Mouse (Mus musculus): Measurements from ENCODE around the gene Bpifa2.
"Not testable (repeated sequence)": the region's sequence is repeated elsewhere in the genome, so short reads cannot be mapped to it uniquely, and the experiment has no call there.

Gene Bpifa2

GRCm38 (mm10) chr2:154007965-154008364 lies at the start of gene Bpifa2:
Gene Bpifa2, plus strand, starts transcription at chr2:154008265.
- DNase-seq: no peak

DNA sequence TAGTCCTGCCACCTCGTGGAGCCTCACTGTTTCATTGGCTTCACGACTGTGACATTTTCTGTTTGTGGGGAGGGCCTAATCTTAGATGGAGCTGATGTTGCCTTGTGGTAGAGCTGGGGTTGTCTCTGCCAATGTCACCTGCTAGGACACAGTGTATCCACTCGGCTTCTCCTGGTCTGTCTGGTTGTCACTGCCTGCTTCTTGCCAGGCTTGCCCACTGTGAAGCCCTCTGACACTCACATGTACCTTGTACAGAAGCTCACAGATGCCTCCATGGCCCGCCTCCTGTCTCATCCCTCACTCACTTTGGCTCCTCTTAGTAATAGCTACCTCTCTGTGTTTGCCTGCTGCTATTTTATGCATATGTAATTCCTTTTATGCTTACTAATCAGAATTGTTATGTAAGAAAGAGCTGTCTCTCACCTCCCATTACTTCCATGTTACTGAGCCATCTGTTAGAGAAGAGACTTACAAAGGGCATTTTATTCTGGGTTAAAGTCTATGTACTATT lies 45.2 kb upstream of the Bpifa2 start:
- DNase-seq: peak; percentile 86

DNA sequence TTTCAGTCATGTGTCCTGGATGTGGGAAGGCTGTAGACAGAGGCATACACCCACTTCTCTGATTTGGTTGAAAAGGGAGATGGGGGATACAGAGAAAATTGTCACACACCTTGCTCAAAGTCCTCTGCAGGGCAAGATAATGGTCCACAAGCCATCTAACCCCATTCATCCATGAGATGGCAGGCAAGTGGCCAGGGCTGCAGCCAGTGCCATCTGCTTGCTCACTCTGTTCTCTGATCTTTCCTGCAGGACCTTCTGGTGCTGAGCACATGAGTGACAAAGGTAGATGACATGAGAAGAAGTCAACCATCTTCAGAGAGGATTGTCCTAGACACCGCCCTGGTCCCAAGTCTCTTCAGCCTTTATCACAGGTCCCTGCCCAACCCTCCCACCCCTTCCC lies 44.7 kb upstream of the Bpifa2 start:
- peak; percentile 97 for DNase-seq

GRCm38 (mm10) chr2:153970221-153970620 lies 37.8 kb upstream of the Bpifa2 start:
- DNase-seq: no peak

- DNase-seq: no peak
Measured at GRCm38 (mm10) chr2:153974582-153974981, 33.5 kb upstream of the Bpifa2 start, which contains the start of gene Bpifa6. Gene Bpifa6, plus strand, starts transcription at chr2:153974945.

- peak; percentile 60 for DNase-seq
Measured at GRCm38 (mm10) chr2:153995770-153996169, 12.3 kb upstream of the Bpifa2 start.

- DNase-seq: no peak
Measured at GRCm38 (mm10) chr2:154000501-154000900, 7.6 kb upstream of the Bpifa2 start.

DNA sequence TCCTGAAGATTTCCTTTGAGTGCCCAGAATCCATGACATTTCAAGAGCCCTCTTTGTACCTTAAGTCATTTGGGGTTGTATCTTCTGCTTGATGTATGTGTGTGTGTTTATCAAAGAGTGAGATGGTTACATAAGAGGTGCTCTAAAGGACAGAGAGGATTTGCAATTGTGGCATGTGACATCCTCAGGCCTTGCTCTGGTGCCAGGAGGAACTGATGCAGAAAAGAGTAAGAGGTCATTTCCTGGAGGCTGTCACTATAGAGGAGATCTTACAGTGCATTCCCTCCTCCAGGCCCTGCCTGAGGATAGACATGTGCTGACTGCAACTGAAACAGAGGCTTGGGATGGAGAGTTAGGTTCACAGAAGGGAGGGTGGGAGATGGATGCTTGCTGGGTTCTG lies 7.0 kb upstream of the Bpifa2 start:
- DNase-seq: no peak

DNA sequence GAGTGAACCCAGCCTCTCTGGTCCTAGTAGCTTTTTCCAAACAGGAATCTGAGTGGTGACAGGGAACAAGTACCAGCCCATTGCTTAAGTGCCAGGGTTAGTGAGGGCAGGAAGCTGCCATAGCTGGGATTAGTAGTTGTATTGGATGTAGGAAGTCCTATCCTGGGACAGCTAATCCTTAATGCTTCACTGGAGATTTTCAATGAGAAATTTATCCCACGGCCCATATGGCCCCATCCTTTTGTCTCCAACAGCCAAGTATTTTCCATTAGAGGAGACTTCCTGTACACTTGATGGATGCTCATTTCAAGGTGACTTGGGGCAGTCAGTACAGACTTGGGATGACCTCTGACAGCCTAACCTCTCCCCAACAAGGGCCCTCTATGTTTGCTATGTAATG lies 3.6 kb upstream of the Bpifa2 start:
- DNase-seq: no peak

GRCm38 (mm10) chr2:154005094-154005493 lies 3.0 kb upstream of the Bpifa2 start:
- no peak for DNase-seq

DNA sequence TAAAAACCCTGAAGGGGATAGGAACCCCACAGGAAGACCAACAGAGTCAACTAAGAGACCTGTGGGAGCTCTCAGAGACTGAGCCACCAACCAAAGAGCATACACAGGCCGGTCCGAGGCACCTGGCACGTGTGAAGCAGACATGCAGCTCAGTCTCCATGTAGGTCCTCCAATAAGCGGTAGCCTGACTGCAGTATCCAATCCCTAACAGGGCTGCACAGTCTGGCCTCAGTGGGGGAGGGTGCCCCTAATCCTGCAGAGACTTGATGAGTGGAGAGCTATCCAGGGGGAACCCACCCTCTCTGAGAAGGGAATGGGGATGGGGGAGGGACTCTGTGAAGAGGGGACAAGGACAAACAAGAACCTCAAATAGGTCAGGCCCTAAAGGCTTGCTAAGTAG lies 2.3 kb upstream of the Bpifa2 start:
- no peak for DNase-seq

DNA sequence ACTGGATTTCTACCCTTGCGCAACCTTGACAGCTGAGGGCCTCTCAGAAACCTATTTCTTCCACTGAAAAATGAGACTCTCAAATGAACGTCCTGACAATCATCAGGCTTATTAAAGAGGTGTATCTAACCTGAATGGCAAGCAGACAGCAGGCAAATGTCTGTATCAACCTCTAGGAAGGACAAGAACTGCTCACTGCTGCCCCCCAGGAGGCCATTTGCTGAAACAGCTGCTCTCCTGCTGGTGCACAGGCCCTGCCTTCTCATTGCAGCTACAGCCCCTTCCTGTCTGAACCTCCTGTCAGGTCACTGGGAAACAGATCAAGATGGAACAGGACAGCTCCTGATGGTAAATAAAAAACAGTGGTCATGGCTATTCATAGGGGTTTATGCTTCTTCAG lies 1.7 kb upstream of the Bpifa2 start:
- no peak for DNase-seq

GRCm38 (mm10) chr2:154007381-154007780 lies 684 bp upstream of the Bpifa2 start:
- DNase-seq: no peak

- DNase-seq: no peak
Measured at GRCm38 (mm10) chr2:154017990-154018389, 9.9 kb downstream of the Bpifa2 start.

DNA sequence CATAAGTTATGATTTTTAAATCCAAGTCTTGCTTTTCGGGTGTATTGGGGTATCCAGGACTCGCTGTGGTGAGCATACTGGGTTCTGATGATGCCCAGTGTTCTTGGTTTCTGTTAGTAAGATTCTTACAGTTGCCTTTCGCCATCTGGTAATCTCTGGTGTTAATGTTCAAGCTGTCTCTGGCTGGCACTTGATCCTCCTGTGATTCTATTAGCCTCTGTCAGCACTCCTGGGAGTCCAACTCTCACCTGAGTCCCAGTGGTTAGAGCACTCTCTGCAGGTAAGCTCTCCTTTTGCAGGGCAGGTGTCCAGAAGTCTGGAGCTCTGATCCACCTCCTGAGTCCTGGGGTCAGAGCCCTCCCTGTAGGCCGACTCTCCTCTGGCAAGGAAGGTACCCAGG lies 16.6 kb downstream of the Bpifa2 start:
- DNase-seq: not testable (repeated sequence)

GRCm38 (mm10) chr2:154038932-154039331 lies 30.9 kb downstream of the Bpifa2 start:
- DNase-seq: peak; percentile 36

DNA sequence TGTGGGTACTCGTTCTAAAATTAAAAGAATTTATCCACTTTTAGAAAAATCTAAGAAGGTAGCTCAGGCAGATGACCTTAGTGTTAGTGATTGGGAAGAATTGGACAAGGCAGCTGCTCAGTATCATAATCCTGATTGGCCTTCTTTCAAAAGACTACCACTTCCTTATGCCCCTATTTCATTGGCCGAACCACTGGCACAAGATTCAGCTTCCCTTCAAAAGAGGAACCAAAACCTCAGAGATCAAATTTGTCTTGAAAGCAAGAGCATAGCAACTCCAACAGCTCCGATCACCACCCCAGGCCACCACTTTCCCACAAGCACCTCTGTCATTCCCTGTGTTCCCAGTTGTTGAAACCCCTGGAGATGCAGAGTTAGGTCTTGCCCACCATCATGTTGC lies 36.7 kb downstream of the Bpifa2 start:
- no peak for DNase-seq

DNA sequence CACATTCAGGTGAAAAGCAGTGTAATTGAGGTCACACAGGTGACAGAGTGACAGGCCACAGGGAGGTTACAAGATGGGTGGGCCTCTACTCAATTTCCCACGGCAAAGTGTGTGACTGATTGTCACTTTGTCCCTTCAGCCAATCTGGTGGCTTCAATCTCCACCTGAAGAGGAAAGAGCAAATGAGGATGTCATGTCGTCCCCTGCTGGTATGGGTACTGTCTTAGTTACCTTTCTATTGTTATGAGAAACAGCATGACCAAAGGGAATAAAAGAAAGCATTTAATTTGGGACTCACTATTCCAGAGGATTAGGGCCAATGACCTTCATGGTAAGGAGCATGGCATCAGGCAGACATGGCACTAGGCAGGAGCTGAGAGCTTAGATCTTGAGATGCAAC lies 50.6 kb downstream of the Bpifa2 start:
- no peak for DNase-seq

Measured in cerebellum, adult 11-12 months (tissue).